ENCODE assay signal across 23 mouse cellular contexts in the genomic region with DNA sequence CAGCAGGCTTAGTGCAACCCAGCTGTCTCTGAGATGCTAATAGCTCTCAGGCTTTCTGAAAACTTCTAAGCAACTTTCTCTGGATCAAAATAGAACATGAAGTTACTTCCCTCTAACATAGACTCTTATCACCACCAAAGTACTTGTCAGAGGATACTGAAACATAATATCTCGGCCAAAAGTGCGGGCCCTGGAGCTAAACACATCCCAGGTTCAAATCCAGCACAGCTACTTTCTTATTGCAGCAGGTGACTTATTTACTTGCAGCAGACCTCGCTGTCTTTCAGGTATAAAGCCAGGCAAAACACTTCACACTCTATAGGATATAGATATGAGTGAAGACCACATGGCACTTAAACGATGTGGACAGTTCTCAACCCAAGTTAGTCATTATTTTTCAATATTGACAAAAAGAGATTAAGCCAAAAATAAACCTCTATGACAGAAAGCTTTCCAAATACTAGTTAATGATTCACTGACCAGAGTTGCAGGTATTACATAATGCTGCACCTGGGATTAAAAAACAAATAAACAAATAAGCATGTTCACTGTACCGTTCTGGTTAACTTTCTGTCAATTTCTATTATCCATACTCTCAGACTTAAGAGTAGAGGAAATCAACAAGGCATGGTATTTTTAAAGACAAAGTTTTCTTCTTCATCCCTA. TPM values are rescaled to one million over a fixed set of nuclear protein-coding genes. Genes with fewer than 3 reads are reported as not detected.
DNase-seq lines count a peak whose midpoint lies in the region; ATAC-seq lines count a peak whose summit lies in the region.
"Had no signal": no experiment of that assay in that cellular context is flagged by ENCODE, and none has a peak within 500 bp of the region (broad histone marks: within the 10 kb centered on the region; RNA-seq: fewer than 3 reads in every experiment).

No protein-coding gene starts in this region.

- DNase-seq in heart, adult 11 months = peak; percentile 53
- no peak for DNase-seq in heart, postnatal 25 days (ENCODE audit: low spot score)
- DNase-seq in A20 (ENCODE audit: low read depth, low spot score) = peak; percentile 78
- DNase-seq in frontal cortex, postnatal 36 days (ENCODE audit: low spot score in 2 of 2) = no peak
- no peak for DNase-seq in testis, postnatal 10 days (ENCODE audit: low spot score)
- DNase-seq: adrenal gland, adult 2 months; cerebellum, adult 8-10 months; gastrocnemius, postnatal 36 days; heart, postnatal 10 days; kidney, postnatal 10 days; layer of hippocampus, postnatal 36 days; lung, postnatal 10 days; midbrain, embryonic 14.5 days; right cerebral cortex, adult 18-20 months had no signal

- no peak overlapping the region for H3K4me3 ChIP-seq in forebrain, embryonic 16.5 days (replicated peaks; ENCODE audit: low read length)
- H3K4me3 ChIP-seq in liver, embryonic 16.5 days (ENCODE audit: low read depth, low read length) = no peak overlapping the region
- H3K4me3 ChIP-seq: embryonic facial prominence, embryonic 10.5 days; intestine, embryonic 15.5 days; layer of hippocampus, adult 2 months; limb, embryonic 15.5 days; neural tube, embryonic 13.5 days had no signal

- H3K4me2 ChIP-seq in forebrain, embryonic 16.5 days (ENCODE audit: low read length) = peak overlapping the region; percentile 34
- peak overlapping the region; percentile 76 for H3K4me2 ChIP-seq in liver, embryonic 16.5 days (ENCODE audit: low read depth, low read length)
- H3K4me2 ChIP-seq: heart, embryonic 11.5 days; hindbrain, embryonic 14.5 days; intestine, embryonic 15.5 days; limb, embryonic 15.5 days had no signal

- 87% methylated on average over 5 of the region's 5 CpGs for WGBS in forebrain, embryonic 16.5 days
- WGBS in liver, embryonic 16.5 days (ENCODE audit: insufficient replicate concordance) = 50% methylated on average over 5 of the region's 5 CpGs

- no peak overlapping the region for H3K9ac ChIP-seq in forebrain, embryonic 16.5 days (replicated peaks; ENCODE audit: low read depth, low read length)
- no peak overlapping the region for H3K9ac ChIP-seq in liver, embryonic 16.5 days (ENCODE audit: low read depth, low read length)
- H3K9ac ChIP-seq: hindbrain, embryonic 14.5 days; intestine, embryonic 15.5 days; limb, embryonic 15.5 days; neural tube, embryonic 13.5 days had no signal

- 0 out of 2 replicates have a peak, but pooled peaks cover 2% of the 10 kb centered on the region for H3K36me3 ChIP-seq in forebrain, embryonic 16.5 days (ENCODE audit: control insufficient read depth, insufficient read depth)
- H3K36me3 ChIP-seq in liver, embryonic 16.5 days (ENCODE audit: control insufficient read depth, insufficient read depth) = peaks cover 7% of the 10 kb centered on the region

- no peaks in the 10 kb centered on the region for H3K9me3 ChIP-seq in forebrain, embryonic 16.5 days (ENCODE audit: control insufficient read depth, low read length)
- no peaks in the 10 kb centered on the region for H3K9me3 ChIP-seq in liver, embryonic 16.5 days (replicated peaks; ENCODE audit: control insufficient read depth, low read length)
- H3K9me3 ChIP-seq: embryonic facial prominence, embryonic 10.5 days; intestine, embryonic 15.5 days; limb, embryonic 15.5 days; neural tube, embryonic 13.5 days had no signal

- intact Hi-C loops in heart, postnatal 25 days (cut with DNase I) = no loop called here

- H3K27ac ChIP-seq in forebrain, embryonic 16.5 days (ENCODE audit: low read length) = no peak overlapping the region
- peak overlapping the region; percentile 92 for H3K27ac ChIP-seq in liver, embryonic 16.5 days (ENCODE audit: low read length)
- H3K27ac ChIP-seq: hindbrain, embryonic 14.5 days; intestine, embryonic 15.5 days; layer of hippocampus, adult 2 months; limb, embryonic 15.5 days; neural tube, embryonic 13.5 days had no signal

- H3K27me3 ChIP-seq in forebrain, embryonic 16.5 days (replicated peaks; ENCODE audit: control insufficient read depth, insufficient read depth, low read length) = no peaks in the 10 kb centered on the region
- no peaks in the 10 kb centered on the region for H3K27me3 ChIP-seq in liver, embryonic 16.5 days (ENCODE audit: control insufficient read depth, insufficient read depth, low read depth, low read length)
- H3K27me3 ChIP-seq: intestine, embryonic 15.5 days; limb, embryonic 15.5 days; neural tube, embryonic 13.5 days had no signal

- H3K4me1 ChIP-seq in forebrain, embryonic 16.5 days (replicated peaks; ENCODE audit: control insufficient read depth, insufficient read depth, low read length) = peaks cover 57% of the 10 kb centered on the region
- peaks cover 55% of the 10 kb centered on the region for H3K4me1 ChIP-seq in liver, embryonic 16.5 days (ENCODE audit: control insufficient read depth, low read depth, low read length)

- no peak for ATAC-seq in forebrain, embryonic 16.5 days
- no peak for ATAC-seq in liver, embryonic 16.5 days (ENCODE audit: low read depth)

RNA-seq across cellular contexts. Expression of gene Tmem131l, which starts 5.7 kb away (rescaled TPM):
- 10 to 100 TPM; 19.4 to 20.8 TPM for total RNA-seq in heart, postnatal 25 days (2021)
- 129 and 134 TPM in 2 replicates for polyA plus RNA-seq in forebrain, embryonic 16.5 days (2015; fragmentation: Nextera tagmentation; extraction: Ambion mirVana)
- polyA plus RNA-seq in liver, embryonic 16.5 days (2015; fragmentation: Nextera tagmentation; extraction: Ambion mirVana) = 28.8 and 29.8 TPM in 2 replicates

Comparison
In these comparisons a context has a peak if more than half of its experiments do, and no peak if none do; other contexts are left out.
1. DNase-seq: peak in heart, adult 11 months (single experiment) and A20 (single experiment); none in heart, postnatal 25 days (single experiment), frontal cortex, postnatal 36 days (0 of 2) and testis, postnatal 10 days (single experiment).